Mouse (Mus musculus) forebrain, embryonic 15.5 days (tissue): ENCODE data around the gene Top1. TPM values are rescaled to one million over a fixed set of nuclear protein-coding genes. Genes with fewer than 3 reads are reported as not detected.

Experiments used
- ATAC-seq: fragments of 200-750 bp; cut with Nextera tagmentation; replicated peaks from 2 replicates; pipeline ENCODE4 v1.8.0; 2017; ENCODE audit warnings: mild to moderate bottlenecking, moderate TSS enrichment, moderate library complexity
- H3K27ac ChIP-seq: fragments of 300-500 bp; sonication (generic); replicated peaks from 2 replicates; pipeline ENCODE4 v1.5.1; 2015; ENCODE audit warnings: mild to moderate bottlenecking, inconsistent platforms
- H3K27me3 ChIP-seq: fragments of 300-500 bp; sonication (generic); 2 replicates; pipeline ENCODE4 v1.6.1; 2015; ENCODE audit warnings: inconsistent platforms
- H3K36me3 ChIP-seq: fragments of 300-500 bp; sonication (generic); 2 replicates; pipeline ENCODE4 v1.6.1; 2015; ENCODE audit warnings: mild to moderate bottlenecking, inconsistent platforms
- H3K4me1 ChIP-seq: fragments of 300-500 bp; sonication (generic); 2 replicates; pipeline ENCODE4 v1.6.1; 2015; ENCODE audit warnings: inconsistent platforms
- H3K4me2 ChIP-seq: fragments of 300-500 bp; sonication (generic); replicated peaks from 2 replicates; pipeline ENCODE4 v1.6.1; 2015; ENCODE audit warnings: mild to moderate bottlenecking, inconsistent platforms
- H3K4me3 ChIP-seq: fragments of 300-500 bp; sonication (generic); 2 replicates; pipeline ENCODE4 v1.5.1; 2015; ENCODE audit warnings: mild to moderate bottlenecking, inconsistent platforms
- H3K9ac ChIP-seq: fragments of 300-500 bp; sonication (generic); replicated peaks from 2 replicates; pipeline ENCODE4 v1.6.1; 2015; ENCODE audit warnings: mild to moderate bottlenecking, inconsistent platforms
- H3K9me3 ChIP-seq: fragments of 300-500 bp; sonication (generic); 2 replicates; pipeline ENCODE4 v1.6.1; 2016; ENCODE audit warnings: inconsistent platforms
- WGBS: fragments of 180-500 bp; shearing (Covaris S2); methylation state at CpG from one replicate; pipeline ENCODE4 v1.1.7; 2015; ENCODE audit warnings: mixed read lengths; 5-methylcytosine and 5-hydroxymethylcytosine counted together
- polyA plus RNA-seq: library from polyadenylated mRNA; unstranded; fragments of >200 nt; fragmentation: Nextera tagmentation; extraction: Ambion mirVana; gene quantifications from 2 replicates; pipeline ENCODE4 v1.2.1, GENCODE M21; 2015

Gene Top1
- polyA plus RNA-seq, 1 experiment from 2014 or later = 106 TPM

- Histone ChIP-seq H3K4me2 (no peak overlapping the region), H3K4me3 (no peak overlapping the region), H3K9me3 (no peaks in the 10 kb centered on the region), H3K36me3 (peaks cover 83% of the 10 kb centered on the region), H3K9ac (no peak overlapping the region), H3K27ac (no peak overlapping the region), H3K27me3 (no peaks in the 10 kb centered on the region), H3K4me1 (no peaks in the 10 kb centered on the region)
- ATAC-seq = no peak
- WGBS = 90% methylated on average over 9 of the region's 9 CpGs
Measured at GRCm38 (mm10) chr2:160760433-160761184, 114.9 kb downstream of the Top1 start.

- Histone ChIP-seq H3K9ac (no peak overlapping the region), H3K27me3 (no peaks in the 10 kb centered on the region), H3K9me3 (no peaks in the 10 kb centered on the region), H3K4me1 (no peaks in the 10 kb centered on the region), H3K4me2 (no peak overlapping the region), H3K36me3 (peaks cover 51% of the 10 kb centered on the region), H3K4me3 (no peak overlapping the region), H3K27ac (no peak overlapping the region)
- 93% methylated on average over 3 of the region's 3 CpGs for WGBS
- ATAC-seq = no peak
Measured at GRCm38 (mm10) chr2:160763816-160764215, 118.1 kb downstream of the Top1 start.

GRCm38 (mm10) chr2:160764386-160764785, 118.7 kb downstream of the Top1 start:
- no peaks in the 10 kb centered on the region for H3K27me3 ChIP-seq
- H3K9me3 ChIP-seq = no peaks in the 10 kb centered on the region
- peaks cover 49% of the 10 kb centered on the region for H3K36me3 ChIP-seq
- 96% methylated on average over 2 of the region's 2 CpGs for WGBS
- no peak for ATAC-seq
- H3K27ac ChIP-seq = no peak overlapping the region
- no peak overlapping the region for H3K9ac ChIP-seq
- no peaks in the 10 kb centered on the region for H3K4me1 ChIP-seq
- H3K4me2 ChIP-seq = no peak overlapping the region
- H3K4me3 ChIP-seq = no peak overlapping the region

GRCm38 (mm10) chr2:160765096-160765495, 119.4 kb downstream of the Top1 start:
- no peak for ATAC-seq

GRCm38 (mm10) chr2:160766371-160766771, 120.7 kb downstream of the Top1 start:
- no peaks in the 10 kb centered on the region for H3K27me3 ChIP-seq
- H3K27ac ChIP-seq = 0 out of 2 replicates have a peak overlapping the region, but pooled peaks have one; percentile 29
- 69% methylated on average over 5 of the region's 5 CpGs for WGBS
- no peak for ATAC-seq
- no peak overlapping the region for H3K4me2 ChIP-seq
- H3K4me1 ChIP-seq = no peaks in the 10 kb centered on the region
- no peak overlapping the region for H3K4me3 ChIP-seq
- H3K36me3 ChIP-seq = peaks cover 29% of the 10 kb centered on the region
- H3K9ac ChIP-seq = no peak overlapping the region
- no peaks in the 10 kb centered on the region for H3K9me3 ChIP-seq

More at GRCm38 (mm10) chr2:160765096-160765495, 119.4 kb downstream of the Top1 start:
- no peaks in the 10 kb centered on the region for H3K27me3 ChIP-seq
- peaks cover 42% of the 10 kb centered on the region for H3K36me3 ChIP-seq
- no peaks in the 10 kb centered on the region for H3K9me3 ChIP-seq
- no peak overlapping the region for H3K4me3 ChIP-seq
- no peak overlapping the region for H3K27ac ChIP-seq
- H3K4me1 ChIP-seq = no peaks in the 10 kb centered on the region
- no peak overlapping the region for H3K9ac ChIP-seq
- WGBS = 87% methylated on average over 3 of the region's 3 CpGs
- H3K4me2 ChIP-seq = no peak overlapping the region

GRCm38 (mm10) chr2:160767201-160767600, 121.5 kb downstream of the Top1 start:
- H3K27ac ChIP-seq = 0 out of 2 replicates have a peak overlapping the region, but pooled peaks have one; percentile 18
- WGBS = 90% methylated on average over 2 of the region's 2 CpGs
- H3K4me2 ChIP-seq = no peak overlapping the region
- H3K36me3 ChIP-seq = peaks cover 21% of the 10 kb centered on the region
- no peak overlapping the region for H3K4me3 ChIP-seq
- no peak overlapping the region for H3K9ac ChIP-seq
- no peak for ATAC-seq
- H3K27me3 ChIP-seq = no peaks in the 10 kb centered on the region
- no peaks in the 10 kb centered on the region for H3K4me1 ChIP-seq
- no peaks in the 10 kb centered on the region for H3K9me3 ChIP-seq

GRCm38 (mm10) chr2:160768097-160768695, 122.5 kb downstream of the Top1 start:
- Histone ChIP-seq H3K9me3 (no peaks in the 10 kb centered on the region), H3K36me3 (peaks cover 12% of the 10 kb centered on the region; the same call in 1 of the 2 replicates), H3K4me3 (no peak overlapping the region), H3K4me2 (no peak overlapping the region), H3K9ac (no peak overlapping the region), H3K27ac (no peak overlapping the region), H3K4me1 (no peaks in the 10 kb centered on the region), H3K27me3 (no peaks in the 10 kb centered on the region)
- WGBS = 77% methylated on average over 4 of the region's 4 CpGs
- no peak for ATAC-seq

GRCm38 (mm10) chr2:160768997-160769396, 123.3 kb downstream of the Top1 start:
- Histone ChIP-seq H3K27me3 (no peaks in the 10 kb centered on the region), H3K4me1 (no peaks in the 10 kb centered on the region), H3K4me3 (no peak overlapping the region), H3K36me3 (peaks cover 6% of the 10 kb centered on the region; the same call in 1 of the 2 replicates), H3K9ac (no peak overlapping the region), H3K9me3 (no peaks in the 10 kb centered on the region), H3K4me2 (no peak overlapping the region), H3K27ac (no peak overlapping the region)
- ATAC-seq = no peak
- WGBS = 96% methylated on average over 2 of the region's 2 CpGs

- H3K4me2 ChIP-seq = no peak overlapping the region
- no peak overlapping the region for H3K27ac ChIP-seq
- H3K36me3 ChIP-seq = peaks cover 3% of the 10 kb centered on the region; the same call in 1 of the 2 replicates
- no peaks in the 10 kb centered on the region for H3K4me1 ChIP-seq
- no peak overlapping the region for H3K4me3 ChIP-seq
- H3K9ac ChIP-seq = no peak overlapping the region
- H3K27me3 ChIP-seq = no peaks in the 10 kb centered on the region
- no peaks in the 10 kb centered on the region for H3K9me3 ChIP-seq
- ATAC-seq = no peak
Measured at GRCm38 (mm10) chr2:160770409-160770808, 124.7 kb downstream of the Top1 start.

GRCm38 (mm10) chr2:160770871-160771270, 125.2 kb downstream of the Top1 start:
- H3K4me3 ChIP-seq = no peak overlapping the region
- no peak overlapping the region for H3K4me2 ChIP-seq
- WGBS = 98% methylated on average over 1 of the region's 1 CpGs
- peaks cover 3% of the 10 kb centered on the region; the same call in 1 of the 2 replicates for H3K36me3 ChIP-seq
- no peaks in the 10 kb centered on the region for H3K9me3 ChIP-seq
- H3K4me1 ChIP-seq = no peaks in the 10 kb centered on the region
- H3K9ac ChIP-seq = no peak overlapping the region
- no peak for ATAC-seq
- H3K27me3 ChIP-seq = no peaks in the 10 kb centered on the region
- no peak overlapping the region for H3K27ac ChIP-seq

GRCm38 (mm10) chr2:160771325-160772276, 125.9 kb downstream of the Top1 start:
- WGBS = 88% methylated on average over 8 of the region's 8 CpGs
- Histone ChIP-seq H3K27me3 (no peaks in the 10 kb centered on the region), H3K36me3 (peaks cover 3% of the 10 kb centered on the region; the same call in 1 of the 2 replicates), H3K4me1 (no peaks in the 10 kb centered on the region), H3K9me3 (no peaks in the 10 kb centered on the region), H3K4me2 (no peak overlapping the region), H3K27ac (no peak overlapping the region), H3K9ac (no peak overlapping the region), H3K4me3 (no peak overlapping the region)
- no peak for ATAC-seq
